Mouse (Mus musculus) left cerebral cortex, postnatal 14 days (tissue): Measurements from ENCODE around the gene Mrvi1. TPM values are rescaled to one million over a fixed set of nuclear protein-coding genes. Genes with fewer than 3 reads are reported as not detected.

Source experiments
- DNase-seq, 2 experiments: peaks; one replicate each; pipeline ENCODE4 v3.0.0; 2021 to 2022; ENCODE audit warnings: low spot score in 2 of 2, mixed read lengths in 1 of 2
- intact Hi-C: fragments of 180-260 bp; cut with DNase I; formaldehyde crosslinking; loops from one replicate; pipeline ENCODE4 v1.15.1; 2025
- total RNA-seq, 2 experiments: library from RNA; stranded (reverse); gene quantifications; 2 replicates each; pipeline ENCODE4 v1.2.3; 2021

The Mrvi1 gene
- total RNA-seq, 2 experiments from 2014 or later: 2.5 to 3.6 TPM

DNA sequence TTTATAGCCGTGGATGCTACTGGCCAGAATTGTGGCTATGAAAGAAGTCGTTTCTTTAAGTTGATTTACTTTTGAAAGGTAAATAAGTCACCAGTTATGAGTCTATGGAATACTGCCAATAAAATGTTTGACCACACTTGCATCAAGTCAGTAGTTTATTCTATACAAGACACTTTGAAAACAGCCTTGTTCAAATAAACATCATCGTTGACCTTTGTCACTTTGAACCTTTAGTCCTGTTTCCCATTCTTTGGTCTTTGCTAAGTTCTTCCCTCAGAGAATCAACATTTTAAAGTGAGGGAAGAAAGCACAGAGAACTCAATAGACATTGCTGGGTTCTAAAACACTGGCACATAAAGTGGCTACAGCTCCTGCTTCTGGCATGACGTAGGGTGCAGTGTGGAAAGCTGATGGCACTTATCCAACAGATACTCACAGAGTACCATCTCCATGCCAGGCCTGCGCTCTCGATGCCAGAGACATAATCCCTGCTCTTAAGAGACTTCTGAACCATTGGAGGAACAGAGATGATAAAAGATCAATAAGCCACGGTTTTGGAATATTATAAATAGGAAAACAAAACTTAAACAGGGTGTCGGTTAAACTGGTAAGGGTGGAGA, 127.2 kb downstream of the Mrvi1 start:
- intact Hi-C loops: no loop called here

DNA sequence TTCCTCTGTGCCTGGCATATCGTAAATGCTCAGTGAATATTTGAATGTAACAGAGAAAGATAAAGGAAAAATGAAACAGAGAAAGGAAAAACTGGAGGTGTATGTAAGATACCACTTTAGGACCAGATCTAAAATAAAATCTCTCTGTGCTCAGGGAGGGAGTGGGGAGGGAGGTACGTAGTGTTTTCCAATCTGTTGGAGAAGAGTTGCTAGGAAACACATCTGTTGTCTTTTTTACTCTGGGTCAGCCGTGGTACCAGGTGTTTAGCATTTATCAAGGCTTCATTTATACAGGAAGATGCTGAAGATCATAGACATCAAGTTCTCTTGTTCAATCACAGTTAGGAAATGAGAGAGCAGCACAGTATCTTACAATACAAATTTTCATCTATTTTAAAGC, 127.7 kb downstream of the Mrvi1 start:
- DNase-seq: peak; percentile 26 to 66

More for the DNA sequence above, 127.2 kb downstream of the Mrvi1 start:
- peak; percentile 20 to 54 for DNase-seq

DNA sequence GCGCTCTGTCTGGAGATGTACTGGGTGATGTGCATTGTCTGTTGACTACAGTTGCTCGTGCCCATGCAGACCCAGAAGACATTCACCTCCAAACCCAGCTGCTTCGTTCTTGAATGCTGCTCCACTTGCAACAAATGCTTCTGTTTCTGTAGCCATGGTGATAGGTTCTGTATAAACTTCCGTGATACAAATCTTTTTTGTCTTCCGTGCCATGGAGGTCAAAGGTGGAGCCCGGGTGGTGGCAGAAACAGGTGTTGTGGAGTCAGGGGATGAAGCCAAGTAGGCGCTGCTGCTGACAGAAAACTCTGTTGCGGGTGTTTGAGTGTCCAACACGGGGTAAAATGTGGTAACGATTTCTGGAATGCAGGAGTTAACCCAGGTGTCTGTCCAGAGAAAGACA, 128.7 kb downstream of the Mrvi1 start:
- intact Hi-C loops: no loop called here
- DNase-seq: peak in 1 of 2 experiments; percentile 28

More for the DNA sequence above, 127.7 kb downstream of the Mrvi1 start:
- intact Hi-C loops: no loop called here

DNA sequence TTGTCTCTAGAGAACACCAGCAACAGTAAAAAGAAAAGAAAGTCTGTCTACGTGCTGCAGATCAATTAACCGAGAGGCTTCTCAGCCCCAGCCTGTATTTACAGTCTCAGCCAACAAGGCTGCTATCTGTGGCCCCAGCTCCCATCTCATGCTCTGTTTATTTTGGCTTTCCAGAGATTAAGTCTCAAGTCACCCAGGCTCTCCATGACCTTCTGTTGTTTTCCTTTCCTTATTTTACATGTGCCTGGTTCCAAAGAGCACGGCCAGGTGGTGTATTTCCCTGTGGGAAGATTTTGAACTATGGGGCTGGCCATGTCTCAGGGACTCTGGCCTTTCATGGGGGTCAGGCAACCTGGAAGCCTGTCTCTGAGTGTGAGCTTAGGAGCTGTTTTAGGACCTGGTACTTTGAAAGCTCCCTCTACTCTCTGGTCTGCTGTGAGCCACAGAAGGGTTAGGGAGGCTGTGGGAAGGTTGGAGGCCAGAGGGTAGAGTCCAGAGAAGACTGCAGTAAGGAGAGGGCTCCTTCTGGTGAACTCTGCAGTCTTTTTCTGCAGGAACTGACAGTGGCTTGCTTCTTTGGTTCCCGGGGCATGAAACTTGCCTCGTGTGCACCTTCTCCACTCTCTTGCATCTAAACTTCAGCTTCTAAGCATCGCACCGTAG, 130.6 kb downstream of the Mrvi1 start:
- DNase-seq: no peak
- intact Hi-C loops: no loop called here

DNA sequence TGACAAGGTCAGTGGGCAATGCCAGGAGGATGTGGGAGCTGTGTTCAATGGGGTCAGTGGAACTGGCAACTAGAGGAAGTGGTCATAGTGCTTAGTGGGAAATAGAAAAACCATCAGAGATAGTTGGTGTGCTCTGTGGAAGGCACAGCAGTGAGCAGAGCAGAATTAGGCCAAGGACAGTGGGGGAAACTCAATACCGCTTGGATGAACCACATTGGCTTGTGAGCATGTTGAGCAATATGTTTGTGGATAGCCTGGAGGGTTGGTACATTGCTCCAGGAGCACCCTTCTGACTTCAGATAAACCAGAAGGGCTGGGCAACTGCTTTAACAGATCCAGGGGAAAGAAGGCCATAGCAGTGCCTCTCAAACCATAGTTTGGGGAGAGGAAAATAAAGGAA, 133.9 kb downstream of the Mrvi1 start:
- DNase-seq: no peak
- intact Hi-C loops: no loop called here

DNA sequence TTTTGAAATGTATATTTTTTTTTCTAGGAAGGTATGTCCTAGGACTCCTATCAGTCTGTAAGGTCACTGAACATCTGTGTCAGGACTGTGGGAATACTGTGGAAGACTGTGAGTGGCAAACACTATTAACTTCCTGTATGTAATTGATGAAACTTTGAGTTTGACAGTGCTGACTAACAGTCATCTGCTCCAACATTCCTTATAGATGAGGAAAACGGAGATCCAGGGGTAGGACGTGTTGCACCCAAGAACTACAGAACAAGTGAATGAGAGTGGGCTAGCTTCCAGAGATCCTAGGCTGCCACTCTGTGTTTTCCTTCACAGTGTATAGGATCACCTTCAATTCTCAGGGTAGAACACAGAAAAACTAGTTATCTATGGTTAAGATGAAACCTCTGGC, 134.9 kb downstream of the Mrvi1 start:
- DNase-seq: no peak
- intact Hi-C loops: no loop called here

DNA sequence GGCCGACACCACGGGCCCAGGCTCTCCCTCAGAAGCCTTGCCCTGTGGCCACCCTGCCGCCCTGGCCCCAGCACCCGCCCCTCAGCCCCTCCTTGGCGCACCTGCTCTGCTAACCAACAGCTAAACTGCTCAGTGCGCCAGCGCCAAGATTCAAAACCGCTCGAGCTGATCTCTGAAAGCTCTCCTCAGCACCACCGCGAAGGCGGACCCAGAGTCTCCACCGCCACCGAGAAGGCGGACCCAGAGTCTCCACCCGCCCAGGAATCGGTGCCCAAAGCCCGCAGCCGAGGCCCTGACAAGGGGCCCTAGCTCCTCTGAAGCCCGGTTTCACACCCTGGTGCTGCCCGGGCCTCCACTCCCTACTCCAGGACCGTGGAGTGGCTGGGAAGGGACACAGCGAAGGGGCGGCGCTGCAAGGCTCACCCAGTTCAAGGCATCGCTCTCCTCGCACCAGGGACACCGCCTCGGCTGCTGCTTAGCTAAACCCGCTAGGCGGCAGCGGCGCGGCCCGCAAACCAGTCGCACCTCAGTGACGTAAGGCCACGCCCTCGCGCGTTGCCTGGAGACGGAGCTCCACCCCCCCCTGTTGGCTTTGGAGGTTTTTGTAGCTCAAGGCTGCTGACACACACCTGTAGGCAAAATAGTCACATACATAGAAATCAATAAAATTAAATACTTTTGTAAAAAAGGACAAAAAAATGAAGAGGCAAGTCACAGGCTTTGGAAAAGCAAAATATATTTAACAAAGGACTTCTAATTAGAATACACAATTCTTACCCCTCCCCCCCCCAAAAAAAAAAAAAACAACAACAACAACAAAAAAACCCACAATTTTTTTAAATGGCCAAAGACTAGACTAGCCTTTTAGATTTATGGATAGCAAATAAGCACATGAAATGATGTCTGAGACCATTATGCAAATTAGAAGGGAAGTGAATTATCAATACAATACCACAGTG, 138.1 kb downstream of the Mrvi1 start, which contains the start of gene Rnf141:
Rnf141 (minus strand) TSS at position 542 of the 959 bp plus-strand sequence.
- intact Hi-C loops: no loop called here
- DNase-seq: peak; percentile 93

DNA sequence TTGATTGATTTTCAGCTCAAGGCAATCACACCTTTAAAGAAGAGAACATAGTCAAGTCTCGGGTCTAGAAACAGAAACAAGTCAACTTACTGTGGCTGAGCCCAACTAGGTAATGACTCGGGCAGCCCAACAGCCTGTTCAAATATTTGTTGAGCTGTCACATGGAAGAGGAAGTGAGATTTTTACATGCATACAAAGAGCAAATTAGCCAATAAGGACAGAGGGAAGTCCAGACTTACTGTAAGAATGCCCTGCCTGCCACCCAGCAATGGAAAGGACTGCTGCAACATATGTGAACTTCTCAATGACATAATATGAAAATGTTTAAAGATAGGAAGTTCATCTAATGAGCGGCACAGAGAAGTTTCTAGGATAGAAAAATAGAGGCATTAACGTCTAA, 141.9 kb downstream of the Mrvi1 start:
- DNase-seq: no peak
- intact Hi-C loops: no loop called here

DNA sequence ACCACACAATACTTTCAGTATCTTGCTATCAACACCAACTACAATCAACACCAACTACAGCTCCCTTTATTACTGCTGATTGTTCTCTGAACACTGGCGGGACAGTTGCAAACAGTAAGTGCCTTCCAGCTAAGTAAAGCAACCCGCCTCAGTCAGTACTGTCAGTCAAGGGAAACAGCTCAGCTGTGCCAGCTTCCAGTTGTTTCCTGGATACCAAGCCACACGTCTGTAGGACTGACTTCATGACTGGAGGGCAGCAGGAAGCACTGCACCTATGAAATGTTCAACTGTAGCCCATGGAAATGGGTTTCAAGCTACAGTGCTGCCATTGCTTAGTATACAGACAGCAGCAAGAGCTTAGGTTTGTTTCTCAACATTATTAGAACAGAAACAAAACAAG, 147.7 kb downstream of the Mrvi1 start:
- intact Hi-C loops: no loop called here

DNA sequence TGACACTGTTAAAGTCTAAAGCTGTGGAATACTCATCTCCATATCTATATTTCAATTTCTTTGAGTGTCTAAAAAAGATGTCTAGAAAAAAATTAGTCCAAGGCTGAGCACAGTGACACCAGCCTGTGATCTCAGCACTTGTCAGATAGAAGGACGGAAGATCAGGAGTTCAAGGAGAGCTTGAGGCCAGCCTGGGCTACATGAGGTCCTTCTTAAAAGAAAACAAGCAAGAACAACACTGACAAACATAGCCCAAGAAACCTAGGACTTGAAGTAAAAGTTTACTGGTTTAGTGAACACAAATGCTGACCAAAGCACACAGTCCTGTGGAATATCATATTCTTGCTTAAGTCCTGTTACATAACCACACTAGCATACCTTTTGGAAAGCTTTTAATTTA, 148.2 kb downstream of the Mrvi1 start:
- no peak for DNase-seq
- intact Hi-C loops: no loop called here

More for the DNA sequence above, 147.7 kb downstream of the Mrvi1 start:
- DNase-seq: no peak

DNA sequence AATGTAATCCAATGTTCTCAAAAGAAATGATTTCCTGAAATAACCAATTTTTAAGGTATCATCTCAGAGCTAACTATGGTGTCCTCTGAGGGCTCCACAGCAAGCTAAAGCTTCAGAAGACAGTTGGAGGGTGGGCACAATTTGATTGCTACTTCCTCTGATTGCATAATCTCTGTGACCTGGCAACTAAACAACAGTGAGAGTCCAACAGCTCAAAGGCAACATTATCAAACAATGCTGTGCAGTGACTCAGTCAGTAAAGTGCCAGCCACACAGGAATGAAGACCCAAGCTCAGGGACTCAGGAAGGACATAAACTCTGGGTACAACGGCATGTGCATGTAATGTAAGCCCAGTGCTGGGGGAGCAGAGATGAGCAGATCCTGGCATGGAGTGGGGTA, 149.2 kb downstream of the Mrvi1 start:
- intact Hi-C loops: no loop called here
- DNase-seq: no peak

DNA sequence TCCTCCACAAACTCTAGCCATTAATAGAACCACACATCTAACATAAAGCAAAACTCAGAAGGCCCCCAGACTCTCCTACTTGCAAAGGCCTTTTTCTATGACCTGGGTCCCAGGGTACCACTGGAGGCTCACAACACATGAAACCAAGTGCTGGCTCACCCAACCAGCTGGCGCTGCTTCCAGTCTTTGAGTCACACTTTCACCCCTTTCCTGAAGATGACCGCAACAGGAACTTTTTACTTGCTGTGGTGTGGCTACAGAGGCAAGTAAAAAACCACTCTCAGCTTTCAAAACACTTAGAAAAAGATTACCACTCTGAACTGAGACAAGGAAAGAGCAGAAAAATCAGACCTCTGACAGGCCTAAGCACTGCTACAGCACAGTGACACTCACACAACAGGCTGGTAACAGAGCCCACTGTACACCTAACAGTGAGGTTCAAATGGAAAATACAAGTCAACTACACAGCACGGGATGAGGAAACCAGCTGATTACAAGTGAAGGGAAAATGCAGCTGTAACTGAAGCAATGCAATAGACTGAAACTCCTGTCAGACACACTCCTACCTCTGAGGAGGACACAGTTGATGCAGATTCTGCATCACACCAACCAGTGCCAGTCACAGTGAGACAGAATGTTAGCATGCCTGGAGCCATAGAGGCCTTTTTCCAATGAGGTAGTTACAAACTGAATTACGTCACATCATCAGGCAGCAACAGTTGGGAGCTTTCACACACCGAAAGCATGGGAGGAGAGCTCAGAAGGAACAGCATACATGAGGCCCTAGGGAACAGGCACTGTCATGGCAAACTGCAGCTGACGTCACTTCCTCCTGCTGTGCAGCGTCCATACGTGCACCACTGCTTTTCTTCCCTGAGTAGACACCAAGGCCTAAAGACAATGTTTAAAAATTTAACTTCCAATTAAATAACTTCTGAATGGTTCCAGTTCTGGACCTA, 158.0 kb downstream of the Mrvi1 start:
- intact Hi-C loops: no loop called here
- no peak for DNase-seq

DNA sequence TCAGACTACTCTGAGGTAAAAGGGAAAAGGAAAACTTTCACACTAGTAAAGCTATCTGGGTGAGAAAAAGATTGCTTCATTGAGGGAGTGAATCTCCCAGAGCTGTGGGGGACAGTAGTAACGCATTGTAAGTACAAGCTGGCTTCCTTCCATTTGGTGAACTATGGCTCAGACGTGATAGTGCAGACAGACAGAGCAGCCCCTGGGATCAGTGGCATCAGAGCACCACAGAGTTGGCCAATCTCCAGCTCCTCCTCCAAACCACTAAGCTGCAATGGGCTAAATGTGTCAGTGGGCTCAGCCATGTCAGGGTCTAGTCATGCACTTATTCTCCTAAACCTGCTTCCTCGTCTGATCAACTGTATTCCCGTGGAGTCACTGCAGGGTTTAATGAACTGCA, 158.7 kb downstream of the Mrvi1 start:
- intact Hi-C loops: no loop called here
- no peak for DNase-seq

DNA sequence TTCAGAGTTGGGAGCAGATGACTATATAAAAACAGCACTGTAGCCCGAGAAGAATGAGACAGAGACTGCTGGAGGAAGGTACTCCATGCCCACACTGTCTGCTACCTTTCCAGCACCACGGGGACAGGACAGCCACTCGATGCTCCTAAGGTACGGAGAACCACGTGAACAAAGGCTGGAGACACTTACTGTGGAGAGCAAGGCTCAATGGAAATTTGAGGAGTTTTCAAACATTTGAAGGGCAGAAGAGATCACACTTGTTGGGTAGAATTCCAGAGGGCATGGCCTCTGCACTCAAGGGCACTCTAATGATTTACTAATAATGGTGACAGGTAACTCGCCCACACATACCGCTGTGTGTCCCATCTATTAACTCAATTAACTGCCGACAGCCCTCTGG, 159.2 kb downstream of the Mrvi1 start:
- intact Hi-C loops: no loop called here
- DNase-seq: no peak

DNA sequence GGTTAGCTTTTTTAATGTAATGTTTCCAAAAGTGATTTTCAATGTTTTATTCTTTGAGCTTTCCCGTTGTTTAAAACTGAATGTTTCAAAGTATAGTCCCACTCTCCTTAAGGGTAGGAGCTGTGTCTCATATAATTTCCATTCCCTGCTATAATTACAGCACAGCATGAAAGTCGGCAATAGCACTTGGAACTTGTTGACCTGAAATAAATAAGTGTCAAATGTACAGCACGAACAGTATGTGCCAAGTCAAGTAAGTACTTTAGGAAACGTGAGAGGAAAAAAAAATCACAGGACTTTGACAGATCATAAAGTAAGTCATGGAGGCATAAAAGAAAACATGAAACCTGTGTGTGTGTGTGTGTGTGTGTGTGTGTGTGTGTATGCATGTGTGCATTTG, 160.2 kb downstream of the Mrvi1 start:
- DNase-seq: no peak

DNA sequence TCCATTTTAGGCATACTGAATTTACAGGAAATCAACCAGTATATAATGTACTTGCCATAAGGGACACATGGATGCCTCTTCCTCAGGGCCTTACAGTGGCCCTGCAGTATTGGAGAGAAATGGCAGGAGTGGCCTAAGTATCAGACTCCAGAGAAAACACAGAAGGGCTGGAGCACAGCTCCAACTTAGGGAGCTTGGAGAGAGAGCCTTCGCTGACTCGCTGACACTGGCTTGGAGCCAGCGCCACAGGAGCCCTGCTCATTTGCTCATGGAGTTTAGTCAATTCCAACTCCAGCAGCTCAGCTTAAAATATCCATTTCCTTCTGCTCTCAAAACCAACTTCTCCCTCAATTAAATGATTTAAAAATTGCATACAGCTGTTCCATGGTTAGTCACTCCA, 160.6 kb downstream of the Mrvi1 start:
- DNase-seq: peak; percentile 57 to 58
- intact Hi-C loops: no loop called here

More for the DNA sequence above, 160.2 kb downstream of the Mrvi1 start:
- intact Hi-C loops: no loop called here

DNA sequence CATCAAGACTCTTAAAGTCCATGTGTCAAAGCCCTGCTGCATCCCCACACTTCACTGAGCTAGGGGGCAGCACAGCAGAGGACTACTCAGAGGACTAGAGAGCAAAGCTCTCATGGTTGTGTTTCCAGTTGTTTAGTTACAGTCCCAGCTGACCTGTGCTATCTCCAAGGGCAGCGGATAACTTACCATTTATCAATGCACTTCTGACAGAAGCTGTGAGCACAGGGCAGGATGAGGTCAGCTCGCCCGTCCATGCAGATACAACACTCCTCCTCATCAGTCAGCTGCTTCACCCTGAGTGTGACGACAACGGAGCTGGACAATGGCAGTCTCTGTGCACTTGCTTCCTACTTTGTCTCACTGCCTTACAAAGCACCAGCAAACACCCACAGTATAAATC, 161.2 kb downstream of the Mrvi1 start:
- no peak for DNase-seq
- intact Hi-C loops: no loop called here

DNA sequence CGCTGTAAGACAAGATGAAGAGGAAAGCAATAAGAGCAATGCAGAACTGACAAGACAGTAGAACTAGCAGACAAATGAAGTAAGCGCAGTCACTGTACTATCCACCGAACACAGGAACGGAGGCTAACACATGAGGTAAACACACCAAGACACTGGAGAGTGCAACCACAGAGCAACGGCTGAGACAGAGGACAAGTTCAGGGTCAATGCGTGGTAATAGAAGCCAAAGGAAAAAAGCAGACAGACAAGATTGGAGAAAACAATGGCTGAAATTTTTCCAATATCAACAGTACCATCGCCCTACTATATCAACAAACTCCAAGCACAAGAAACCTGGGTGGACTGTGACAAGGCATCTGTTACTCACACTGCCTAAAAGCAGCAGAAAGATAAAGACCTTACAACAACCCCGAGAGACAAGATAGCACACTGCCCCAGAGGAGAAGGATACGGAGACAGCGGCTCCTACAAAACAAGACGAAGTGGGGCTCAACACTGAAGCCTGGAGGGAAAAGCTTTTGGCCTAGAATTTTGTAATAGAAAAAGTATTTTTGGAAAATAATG, 163.4 kb downstream of the Mrvi1 start:
- intact Hi-C loops: loop anchor here (5.0 kb wide), 1 partner anchor 113 kb away; no protein-coding TSS in a partner anchor
- DNase-seq: no peak
